Mouse (Mus musculus): ENCODE results near the gene Efna2.

GRCm38 (mm10) chr10:80152873-80153260 is 26.4 kb upstream of the Efna2 start:
- TF ChIP-seq CTCF (IDR thresholded peaks at IDR 0.05; ENCODE audit: low read depth, low read length) (no peak), POLR2A (IDR thresholded peaks at IDR 0.05; ENCODE audit: borderline replicate concordance, low read depth, low read length) (no peak)
